Mouse (Mus musculus) intestine, embryonic 15.5 days (tissue): ENCODE results near the gene Prrx2. TPM values are rescaled to one million over a fixed set of nuclear protein-coding genes. Genes with fewer than 3 reads are reported as not detected.
A peak's percentile ranks its signal among the peaks of the same experiment; 100 is the strongest.
"Not testable (repeated sequence)": the region's sequence is repeated elsewhere in the genome, so short reads cannot be mapped to it uniquely, and the experiment has no call there.

Source experiments
- ATAC-seq: fragments of 200-750 bp; cut with Nextera tagmentation; 2 replicates; pipeline ENCODE4 v1.8.0; 2017; ENCODE audit warnings: moderate TSS enrichment, moderate library complexity
- H3K27ac ChIP-seq: fragments of 300-500 bp; sonication (generic); 2 replicates; pipeline ENCODE4 v1.5.1; 2015; ENCODE audit warnings: mild to moderate bottlenecking, inconsistent platforms
- H3K27me3 ChIP-seq: fragments of 300-500 bp; sonication (generic); replicated peaks from 2 replicates; pipeline ENCODE4 v1.6.1; 2015; ENCODE audit warnings: inconsistent platforms
- H3K36me3 ChIP-seq: fragments of 300-500 bp; sonication (generic); 2 replicates; pipeline ENCODE4 v1.6.1; 2015; ENCODE audit warnings: inconsistent platforms
- H3K4me1 ChIP-seq: fragments of 300-500 bp; sonication (generic); replicated peaks from 2 replicates; pipeline ENCODE4 v1.6.1; 2015; ENCODE audit warnings: inconsistent platforms
- H3K4me2 ChIP-seq: fragments of 300-500 bp; sonication (generic); replicated peaks from 2 replicates; pipeline ENCODE4 v1.6.1; 2015; ENCODE audit warnings: mild to moderate bottlenecking, inconsistent platforms
- H3K4me3 ChIP-seq: fragments of 300-500 bp; sonication (generic); replicated peaks from 2 replicates; pipeline ENCODE4 v1.5.1; 2015; ENCODE audit warnings: inconsistent platforms
- H3K9ac ChIP-seq: fragments of 300-500 bp; sonication (generic); 2 replicates; pipeline ENCODE4 v1.6.1; 2015; ENCODE audit warnings: inconsistent platforms
- H3K9me3 ChIP-seq: fragments of 300-500 bp; sonication (generic); 2 replicates; pipeline ENCODE4 v1.6.1; 2016; ENCODE audit warnings: inconsistent platforms
- WGBS: fragments of 180-500 bp; shearing (Covaris S2); methylation state at CpG from one replicate; pipeline ENCODE4 v1.1.7; 2015; 5-methylcytosine and 5-hydroxymethylcytosine counted together
- polyA plus RNA-seq: library from polyadenylated mRNA; unstranded; fragments of >200 nt; fragmentation: Nextera tagmentation; extraction: Ambion mirVana; gene quantifications from 2 replicates; pipeline ENCODE4 v1.2.1, GENCODE M21; 2015

The Prrx2 gene
- polyA plus RNA-seq, 1 experiment from 2014 or later = 4.3 TPM

GRCm38 (mm10) chr2:30918780-30919329 is 84.1 kb downstream of the Prrx2 start:
- Histone ChIP-seq H3K9ac (no peak overlapping the region), H3K4me3 (no peak overlapping the region), H3K27ac (no peak overlapping the region), H3K9me3 (no peaks in the 10 kb centered on the region), H3K4me2 (no peak overlapping the region), H3K27me3 (no peaks in the 10 kb centered on the region), H3K36me3 (no peaks in the 10 kb centered on the region), H3K4me1 (peaks cover 13% of the 10 kb centered on the region; the same call in 1 of the 2 replicates)
- ATAC-seq = peak; percentile 48; the same call in 1 of the 2 replicates
- 33% methylated on average over 8 of the region's 8 CpGs for WGBS

GRCm38 (mm10) chr2:30920216-30920615 is 85.4 kb downstream of the Prrx2 start:
- Histone ChIP-seq H3K27ac (no peak overlapping the region), H3K27me3 (no peaks in the 10 kb centered on the region), H3K4me2 (no peak overlapping the region), H3K9ac (no peak overlapping the region), H3K4me3 (no peak overlapping the region), H3K9me3 (no peaks in the 10 kb centered on the region), H3K4me1 (peaks cover 13% of the 10 kb centered on the region; the same call in 1 of the 2 replicates), H3K36me3 (no peaks in the 10 kb centered on the region)
- WGBS = 34% methylated on average over 7 of the region's 7 CpGs
- peak; percentile 86 for ATAC-seq

- Histone ChIP-seq H3K27ac (no peak overlapping the region), H3K9me3 (no peaks in the 10 kb centered on the region), H3K9ac (no peak overlapping the region), H3K4me2 (no peak overlapping the region), H3K36me3 (no peaks in the 10 kb centered on the region), H3K4me3 (no peak overlapping the region), H3K27me3 (no peaks in the 10 kb centered on the region), H3K4me1 (peaks cover 18% of the 10 kb centered on the region; the same call in 1 of the 2 replicates)
- ATAC-seq = no peak
- 65% methylated on average over 3 of the region's 3 CpGs for WGBS
Observed at GRCm38 (mm10) chr2:30923099-30923498, 88.3 kb downstream of the Prrx2 start.

GRCm38 (mm10) chr2:30925181-30925580 is 90.4 kb downstream of the Prrx2 start:
- Histone ChIP-seq H3K4me2 (no peak overlapping the region), H3K4me1 (peaks cover 17% of the 10 kb centered on the region), H3K27ac (no peak overlapping the region), H3K9me3 (no peaks in the 10 kb centered on the region), H3K36me3 (no peaks in the 10 kb centered on the region), H3K9ac (no peak overlapping the region), H3K27me3 (no peaks in the 10 kb centered on the region), H3K4me3 (no peak overlapping the region)
- no peak for ATAC-seq
- 78% methylated on average over 4 of the region's 4 CpGs for WGBS

GRCm38 (mm10) chr2:30926381-30926780 is 91.6 kb downstream of the Prrx2 start:
- ATAC-seq = no peak
- Histone ChIP-seq H3K27ac (peak overlapping the region; percentile 24; the same call in 1 of the 2 replicates), H3K9ac (no peak overlapping the region), H3K36me3 (no peaks in the 10 kb centered on the region), H3K4me3 (no peak overlapping the region), H3K4me1 (peaks cover 17% of the 10 kb centered on the region), H3K27me3 (no peaks in the 10 kb centered on the region), H3K9me3 (no peaks in the 10 kb centered on the region), H3K4me2 (no peak overlapping the region)
- whole genome bisulfite sequencing = 57% methylated on average over 4 of the region's 4 CpGs

GRCm38 (mm10) chr2:30927151-30927781 is 92.5 kb downstream of the Prrx2 start:
- WGBS = 58% methylated on average over 9 of the region's 9 CpGs
- ATAC-seq = no peak; the same call in 1 of the 2 replicates
- H3K9me3 ChIP-seq = no peaks in the 10 kb centered on the region
- H3K27me3 ChIP-seq = no peaks in the 10 kb centered on the region
- H3K27ac ChIP-seq = peak overlapping the region; percentile 61
- H3K36me3 ChIP-seq = no peaks in the 10 kb centered on the region
- no peak overlapping the region for H3K4me3 ChIP-seq
- peaks cover 17% of the 10 kb centered on the region for H3K4me1 ChIP-seq
- H3K9ac ChIP-seq = no peak overlapping the region
- H3K4me2 ChIP-seq = no peak overlapping the region

DNA sequence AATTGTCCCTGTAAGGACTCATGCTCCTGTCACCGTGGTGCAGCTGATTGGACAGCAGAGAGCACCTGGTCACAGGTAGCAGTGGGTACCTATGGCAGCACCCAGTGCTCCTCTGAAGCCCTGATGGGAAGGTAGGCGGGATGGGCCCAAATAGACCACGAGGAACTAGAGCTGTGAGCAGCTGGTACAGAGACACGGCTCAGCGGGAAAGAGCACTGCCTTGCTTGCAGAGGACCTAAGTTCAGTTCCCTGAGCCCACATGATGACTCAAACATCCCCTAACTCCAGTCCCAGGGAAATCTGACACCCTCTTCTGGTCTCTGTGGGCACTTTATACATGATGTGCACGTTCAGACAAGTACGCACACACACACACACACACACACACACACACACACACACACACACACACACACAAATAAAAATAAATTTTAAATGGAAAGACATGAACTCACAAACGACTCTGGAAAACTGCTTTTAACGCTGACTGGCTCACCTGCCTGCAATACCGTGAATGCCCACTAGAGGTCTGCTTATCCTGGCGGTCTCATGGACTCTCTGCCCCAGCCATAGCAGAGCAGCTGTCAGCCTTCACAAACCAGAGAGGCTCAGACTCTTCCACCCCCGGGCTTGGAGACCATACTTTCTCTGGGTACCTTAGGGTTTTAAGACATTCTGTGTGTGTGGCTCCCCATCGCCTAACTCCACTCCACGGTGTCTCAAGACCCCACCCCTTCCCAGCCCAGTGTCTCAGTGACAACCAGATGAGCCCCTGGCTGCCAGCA is 93.3 kb downstream of the Prrx2 start:
- Histone ChIP-seq H3K36me3 (no peaks in the 10 kb centered on the region), H3K27ac (peak overlapping the region; percentile 22; the same call in 1 of the 2 replicates), H3K4me3 (no peak overlapping the region), H3K4me1 (peaks cover 17% of the 10 kb centered on the region), H3K27me3 (no peaks in the 10 kb centered on the region), H3K4me2 (no peak overlapping the region; the same call in 1 of the 2 replicates), H3K9ac (no peak overlapping the region), H3K9me3 (no peaks in the 10 kb centered on the region)
- ATAC-seq = peak; percentile 55; the same call in 1 of the 2 replicates
- WGBS = 20% methylated on average over 14 of the region's 14 CpGs

DNA sequence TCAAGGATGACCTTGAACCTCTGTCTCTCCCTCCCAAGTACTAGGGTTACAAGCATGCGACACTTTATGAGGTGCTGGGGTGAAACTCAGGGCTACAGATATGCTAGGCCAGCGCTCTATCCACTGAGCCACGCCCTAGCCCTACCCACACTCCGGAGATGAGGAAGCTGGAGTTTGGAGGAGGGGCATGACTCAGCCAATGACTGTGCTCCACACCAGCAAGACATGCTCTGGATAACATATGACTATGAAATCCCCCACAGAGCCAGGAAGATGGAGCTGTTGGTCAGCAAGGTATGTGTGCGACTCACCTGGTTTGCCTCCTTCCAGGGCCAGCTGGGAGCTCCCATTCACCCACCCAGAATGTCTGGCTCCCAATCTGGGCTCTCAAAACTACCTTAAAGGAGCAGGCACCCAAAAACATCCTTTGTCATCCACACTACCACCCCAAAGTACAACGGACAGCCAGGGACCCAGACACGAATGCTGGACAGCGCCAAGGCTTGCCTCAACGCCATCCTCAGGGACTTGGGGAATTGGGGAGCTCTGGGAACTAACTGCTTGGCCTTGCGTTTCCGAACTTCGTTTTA is 94.2 kb downstream of the Prrx2 start:
- ATAC-seq = peak; percentile 71
- H3K4me2 ChIP-seq = peak overlapping the region; percentile 73
- H3K9ac ChIP-seq = no peak overlapping the region
- 28% methylated on average over 12 of the region's 12 CpGs for WGBS
- no peaks in the 10 kb centered on the region for H3K36me3 ChIP-seq
- peak overlapping the region; percentile 39; the same call in 1 of the 2 replicates for H3K27ac ChIP-seq
- H3K9me3 ChIP-seq = no peaks in the 10 kb centered on the region
- H3K4me1 ChIP-seq = peaks cover 17% of the 10 kb centered on the region
- no peaks in the 10 kb centered on the region for H3K27me3 ChIP-seq
- H3K4me3 ChIP-seq = peak overlapping the region; percentile 32

DNA sequence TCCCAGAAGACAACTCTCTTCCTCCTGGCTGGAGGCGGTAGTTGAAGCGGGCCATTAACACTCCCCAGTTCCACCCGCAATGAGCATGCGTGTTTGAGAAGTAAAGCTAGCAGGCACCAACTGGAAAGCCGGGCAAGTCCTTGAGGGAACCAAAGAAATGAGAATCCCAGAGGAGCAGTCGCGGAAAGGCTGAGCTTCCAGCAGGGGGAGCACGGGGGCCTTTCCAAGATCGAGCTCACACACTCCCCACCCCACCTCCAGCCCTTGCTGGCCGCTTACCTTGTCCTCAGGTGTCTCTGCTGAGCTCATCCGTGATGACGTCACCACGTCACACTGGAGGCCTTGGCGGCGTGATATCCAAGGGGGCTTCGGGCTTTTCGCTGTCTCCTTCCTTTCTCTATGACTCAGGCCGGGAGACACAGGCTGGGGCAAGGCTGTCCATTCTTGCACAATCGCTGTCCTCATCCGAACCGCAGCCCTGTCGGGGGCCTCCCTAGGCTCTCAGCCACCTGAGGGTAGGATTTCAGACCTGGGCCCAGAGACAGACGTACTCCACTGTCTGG is 94.8 kb downstream of the Prrx2 start, which contains the start of gene Ptges:
Gene Ptges, minus strand, starts transcription at position 381 of the 563 bp plus-strand sequence.
- peaks cover 17% of the 10 kb centered on the region for H3K4me1 ChIP-seq
- peak within 1 kb of the TSS; percentile 32 for H3K4me3 ChIP-seq
- H3K4me2 ChIP-seq = peak within 1 kb of the TSS; percentile 73
- no peaks in the 10 kb centered on the region for H3K9me3 ChIP-seq
- peak; percentile 70 for ATAC-seq
- WGBS = 4% methylated on average over 23 of the region's 23 CpGs
- H3K36me3 ChIP-seq = no peaks in the 10 kb centered on the region
- no peaks in the 10 kb centered on the region for H3K27me3 ChIP-seq
- H3K27ac ChIP-seq = peak within 1 kb of the TSS; percentile 39; the same call in 1 of the 2 replicates
- no peak within 1 kb of the TSS for H3K9ac ChIP-seq

GRCm38 (mm10) chr2:30930846-30931245 is 96.1 kb downstream of the Prrx2 start:
- H3K36me3 ChIP-seq, H3K4me2 ChIP-seq, H3K27me3 ChIP-seq, H3K27ac ChIP-seq, ATAC-seq, H3K9me3 ChIP-seq, H3K9ac ChIP-seq, H3K4me3 ChIP-seq: not testable (repeated sequence)
- WGBS = 93% methylated on average over 2 of the region's 2 CpGs
- H3K4me1 ChIP-seq = peaks cover 17% of the 10 kb centered on the region
